Mouse (Mus musculus): Measurements from ENCODE around the gene Acacb.

DNA sequence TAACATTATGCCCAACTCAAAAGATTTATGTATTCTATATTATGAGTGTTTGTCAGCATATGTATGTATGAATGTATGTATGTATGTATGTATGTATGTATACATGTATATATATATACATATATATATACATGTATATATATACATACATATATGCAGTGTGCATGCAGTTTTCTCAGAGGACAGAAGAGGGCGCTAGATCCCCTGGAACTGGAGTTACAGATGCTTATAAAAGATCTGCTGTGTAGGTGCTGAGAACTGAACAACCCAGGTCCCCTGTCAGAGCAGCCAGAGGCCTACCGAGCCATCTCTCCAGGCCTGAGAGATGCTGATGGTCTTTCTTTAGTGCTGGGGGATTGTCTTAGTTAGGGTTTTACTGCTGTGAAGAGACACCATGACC lies 40.8 kb downstream of the Acacb start:
- TF ChIP-seq CTCF (IDR thresholded peaks at IDR 0.05; ENCODE audit: control insufficient read depth, insufficient read depth, insufficient replicate concordance, low read depth, low read length) (0 out of 2 replicates have a peak, but pooled peaks have one; percentile 9), POLR2A (IDR thresholded peaks at IDR 0.05; ENCODE audit: control insufficient read depth, low read depth, low read length) (no peak)

Data from testis, adult 2 months (tissue).